Mouse (Mus musculus) liver, embryonic 16.5 days (tissue): ENCODE measurements at regions not wholly inside any gene's neighbourhood (a gene's known extent, or its start where the extent isn't known, plus 50 kb on each side); places are given as distances from the start of the nearest gene placed in this dataset.

Source experiments
- ATAC-seq: fragments of 200-750 bp; cut with Nextera tagmentation; 2 replicates; pipeline ENCODE4 v1.8.0; 2017; ENCODE audit warnings: low read depth, mild to moderate bottlenecking, moderate number of reproducible peaks, moderate library complexity
- H3K27ac ChIP-seq: fragments of 300-500 bp; sonication (generic); 2 replicates; pipeline ENCODE4 v1.5.1; 2014; ENCODE audit warnings: mild to moderate bottlenecking, low read length
- H3K27me3 ChIP-seq: fragments of 300-500 bp; sonication (generic); 2 replicates; pipeline ENCODE4 v1.6.1; 2014; ENCODE audit warnings: low read depth, low read length, mixed read lengths; ENCODE audit not compliant: control insufficient read depth, insufficient read depth
- H3K36me3 ChIP-seq: fragments of 300-500 bp; sonication (generic); 2 replicates; pipeline ENCODE4 v1.6.1; 2014; ENCODE audit warnings: mild to moderate bottlenecking; ENCODE audit not compliant: control insufficient read depth, insufficient read depth
- H3K4me1 ChIP-seq: fragments of 300-500 bp; sonication (generic); 2 replicates; pipeline ENCODE4 v1.6.1; 2014; ENCODE audit warnings: low read depth, low read length, mixed read lengths; ENCODE audit not compliant: control insufficient read depth
- H3K4me2 ChIP-seq: fragments of 300-500 bp; sonication (generic); 2 replicates; pipeline ENCODE4 v1.6.1; 2014; ENCODE audit warnings: low read depth, low read length, mixed read lengths
- H3K4me3 ChIP-seq: fragments of 300-500 bp; sonication (generic); 2 replicates; pipeline ENCODE4 v1.5.1; 2014; ENCODE audit warnings: low read depth, mild to moderate bottlenecking, low read length
- H3K9ac ChIP-seq: fragments of 300-500 bp; sonication (generic); 2 replicates; pipeline ENCODE4 v1.6.1; 2014; ENCODE audit warnings: low read depth, low read length
- H3K9me3 ChIP-seq: fragments of 300-500 bp; sonication (generic); replicated peaks from 2 replicates; pipeline ENCODE4 v1.6.1; 2016; ENCODE audit warnings: low read length; ENCODE audit not compliant: control insufficient read depth
- WGBS: fragments of 180-500 bp; shearing (Covaris S2); extraction: QIAGEN DNeasy Blood & Tissue Kit; methylation state at CpG from one replicate; pipeline ENCODE4 v1.1.7; 2014; ENCODE audit not compliant: insufficient replicate concordance; 5-methylcytosine and 5-hydroxymethylcytosine counted together

DNA sequence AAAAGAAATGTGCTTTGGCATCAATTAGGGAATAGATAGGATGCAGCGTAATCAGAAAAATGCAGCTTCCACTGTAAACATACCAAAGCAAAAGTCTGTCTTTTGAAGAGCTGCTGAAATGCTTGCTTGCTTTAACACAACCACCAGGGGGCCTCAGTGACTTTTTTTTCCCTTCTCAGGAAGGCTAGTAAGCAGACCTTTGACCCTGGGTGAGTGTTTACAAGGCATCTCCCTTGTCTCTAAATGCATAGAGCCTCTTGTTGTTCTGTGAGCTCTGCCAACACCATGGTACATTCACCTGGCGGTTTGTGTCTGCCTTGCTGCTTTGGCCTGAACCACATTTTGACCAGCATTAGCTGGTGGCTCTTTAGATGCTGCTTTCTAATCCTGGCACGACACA, 191.9 kb upstream of the C9orf72 start:
- H3K9me3 ChIP-seq = no peaks in the 10 kb centered on the region

GRCm38 (mm10) chr4:35413488-35413887, 187.5 kb upstream of the C9orf72 start:
- H3K27ac ChIP-seq = no peak overlapping the region
- no peak overlapping the region for H3K4me2 ChIP-seq
- H3K27me3 ChIP-seq = no peaks in the 10 kb centered on the region
- no peaks in the 10 kb centered on the region for H3K4me1 ChIP-seq
- no peak for ATAC-seq
- no peaks in the 10 kb centered on the region for H3K9me3 ChIP-seq
- H3K4me3 ChIP-seq = no peak overlapping the region
- H3K9ac ChIP-seq = no peak overlapping the region
- no peaks in the 10 kb centered on the region for H3K36me3 ChIP-seq
- WGBS = 67% methylated on average over 3 of the region's 3 CpGs

More for the DNA sequence above, 191.9 kb upstream of the C9orf72 start:
- no peak overlapping the region for H3K4me3 ChIP-seq
- no peak overlapping the region for H3K4me2 ChIP-seq
- H3K4me1 ChIP-seq = no peaks in the 10 kb centered on the region
- no peaks in the 10 kb centered on the region for H3K27me3 ChIP-seq
- ATAC-seq = no peak
- WGBS = 39% methylated on average over 3 of the region's 3 CpGs
- no peaks in the 10 kb centered on the region for H3K36me3 ChIP-seq
- H3K9ac ChIP-seq = no peak overlapping the region
- no peak overlapping the region for H3K27ac ChIP-seq

DNA sequence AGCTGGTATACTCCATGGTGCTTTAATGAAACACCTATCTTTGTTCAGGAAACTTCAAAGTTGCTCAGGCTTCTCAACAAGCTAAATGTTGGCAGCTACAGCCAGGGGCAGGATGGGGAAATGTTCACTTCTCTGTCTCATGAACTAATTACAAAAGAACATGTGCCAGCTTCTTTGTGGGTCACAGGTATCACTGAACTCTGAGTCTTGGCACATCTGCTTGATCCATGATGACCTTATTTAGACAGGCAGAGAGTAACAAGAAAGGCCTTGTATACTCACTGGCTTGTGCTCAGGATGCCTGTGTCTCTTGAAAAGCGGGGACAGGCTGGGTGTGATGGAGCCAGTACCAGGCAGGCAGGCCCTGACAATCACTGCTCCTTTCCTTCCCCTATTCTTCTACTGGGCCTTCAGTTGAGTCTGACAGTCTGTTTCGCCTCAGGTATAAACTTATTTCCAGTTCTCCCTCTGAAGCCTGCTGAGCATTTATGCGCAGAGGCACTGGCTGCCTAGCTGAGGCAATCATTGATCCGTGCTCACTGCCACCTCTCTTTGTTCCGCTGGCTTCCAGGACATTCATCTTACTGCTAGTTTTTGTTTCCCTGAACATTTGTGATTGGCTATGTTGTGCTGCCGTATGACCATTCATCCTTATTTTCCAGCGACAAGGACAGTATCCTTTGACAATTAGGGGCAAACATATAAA, 179.5 kb upstream of the C9orf72 start:
- no peak for ATAC-seq
- H3K36me3 ChIP-seq = no peaks in the 10 kb centered on the region
- H3K27ac ChIP-seq = no peak overlapping the region
- no peaks in the 10 kb centered on the region for H3K4me1 ChIP-seq
- H3K9ac ChIP-seq = no peak overlapping the region
- no peak overlapping the region for H3K4me3 ChIP-seq
- no peaks in the 10 kb centered on the region for H3K27me3 ChIP-seq
- H3K9me3 ChIP-seq = no peaks in the 10 kb centered on the region
- H3K4me2 ChIP-seq = no peak overlapping the region
- 58% methylated on average over 7 of the region's 7 CpGs for WGBS

GRCm38 (mm10) chr4:35404068-35404467, 178.1 kb upstream of the C9orf72 start:
- WGBS = 60% methylated on average over 2 of the region's 2 CpGs
- H3K27me3 ChIP-seq = no peaks in the 10 kb centered on the region
- H3K9ac ChIP-seq = no peak overlapping the region
- no peak overlapping the region for H3K27ac ChIP-seq
- no peak for ATAC-seq
- H3K4me1 ChIP-seq = no peaks in the 10 kb centered on the region
- H3K4me2 ChIP-seq = no peak overlapping the region
- H3K36me3 ChIP-seq = no peaks in the 10 kb centered on the region
- H3K4me3 ChIP-seq = no peak overlapping the region
- H3K9me3 ChIP-seq = no peaks in the 10 kb centered on the region

GRCm38 (mm10) chr4:35403594-35403993, 177.6 kb upstream of the C9orf72 start:
- H3K27ac ChIP-seq = no peak overlapping the region
- H3K4me2 ChIP-seq = no peak overlapping the region
- no peaks in the 10 kb centered on the region for H3K9me3 ChIP-seq
- ATAC-seq = no peak
- H3K27me3 ChIP-seq = no peaks in the 10 kb centered on the region
- H3K4me1 ChIP-seq = no peaks in the 10 kb centered on the region
- no peaks in the 10 kb centered on the region for H3K36me3 ChIP-seq
- WGBS = 55% methylated on average over 6 of the region's 6 CpGs
- no peak overlapping the region for H3K4me3 ChIP-seq
- no peak overlapping the region for H3K9ac ChIP-seq

GRCm38 (mm10) chr4:35402376-35403133, 176.6 kb upstream of the C9orf72 start:
- no peak overlapping the region for H3K4me3 ChIP-seq
- no peaks in the 10 kb centered on the region for H3K27me3 ChIP-seq
- no peaks in the 10 kb centered on the region for H3K9me3 ChIP-seq
- no peaks in the 10 kb centered on the region for H3K4me1 ChIP-seq
- H3K27ac ChIP-seq = no peak overlapping the region
- H3K4me2 ChIP-seq = no peak overlapping the region
- H3K9ac ChIP-seq = no peak overlapping the region
- no peaks in the 10 kb centered on the region for H3K36me3 ChIP-seq
- no peak for ATAC-seq
- 67% methylated on average over 9 of the region's 9 CpGs for WGBS

DNA sequence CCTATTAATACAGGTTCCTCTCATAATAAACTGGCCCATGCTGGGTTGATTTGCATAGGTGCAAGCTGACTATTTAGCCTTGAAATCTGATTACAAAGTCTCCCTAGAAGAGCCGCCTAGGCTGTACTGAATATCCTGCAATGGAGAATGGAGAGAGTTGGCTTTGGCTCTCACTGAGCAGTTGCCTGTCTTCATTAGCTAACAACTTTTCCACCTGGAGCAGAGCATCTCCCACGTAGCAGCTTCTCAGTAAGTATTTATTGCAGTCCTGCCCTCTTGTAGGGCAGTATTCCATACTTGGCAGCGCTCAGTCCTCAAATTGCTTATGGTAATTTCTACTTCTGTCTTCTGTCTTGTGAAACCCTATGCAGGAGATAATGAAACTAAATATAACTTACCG, 175.8 kb upstream of the C9orf72 start:
- no peak for ATAC-seq
- Histone ChIP-seq H3K4me2 (no peak overlapping the region), H3K9ac (no peak overlapping the region), H3K27me3 (no peaks in the 10 kb centered on the region), H3K4me3 (no peak overlapping the region), H3K36me3 (no peaks in the 10 kb centered on the region), H3K4me1 (no peaks in the 10 kb centered on the region), H3K9me3 (no peaks in the 10 kb centered on the region), H3K27ac (no peak overlapping the region)
- WGBS = 55% methylated on average over 4 of the region's 4 CpGs

GRCm38 (mm10) chr4:35400511-35400910, 174.5 kb upstream of the C9orf72 start:
- Histone ChIP-seq H3K4me2 (no peak overlapping the region), H3K27ac (no peak overlapping the region), H3K4me1 (no peaks in the 10 kb centered on the region), H3K4me3 (no peak overlapping the region), H3K27me3 (no peaks in the 10 kb centered on the region), H3K9ac (no peak overlapping the region), H3K36me3 (no peaks in the 10 kb centered on the region), H3K9me3 (no peaks in the 10 kb centered on the region)
- ATAC-seq = no peak
- WGBS = 59% methylated on average over 6 of the region's 6 CpGs

DNA sequence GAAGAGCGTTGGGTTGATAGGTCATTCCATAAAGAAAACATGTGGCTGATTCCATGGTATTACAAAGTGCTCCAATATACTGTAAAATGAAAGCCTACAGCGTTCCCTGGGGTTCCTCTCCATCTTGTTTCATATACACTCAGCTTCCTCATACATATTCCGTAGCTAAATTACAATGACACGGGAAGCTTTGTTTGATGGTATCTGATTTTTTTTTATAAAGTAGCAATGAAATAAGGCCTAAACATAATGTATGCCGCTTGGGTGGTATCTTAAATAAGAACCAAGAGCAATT, 169.6 kb upstream of the C9orf72 start:
- Histone ChIP-seq H3K9ac (no peak overlapping the region), H3K27ac (no peak overlapping the region), H3K27me3 (no peaks in the 10 kb centered on the region), H3K9me3 (no peaks in the 10 kb centered on the region), H3K36me3 (no peaks in the 10 kb centered on the region), H3K4me3 (no peak overlapping the region), H3K4me1 (no peaks in the 10 kb centered on the region), H3K4me2 (no peak overlapping the region)
- WGBS = 69% methylated on average over 5 of the region's 5 CpGs
- no peak for ATAC-seq
